Mouse (Mus musculus): ENCODE data around the gene Tpm4.
A peak's percentile ranks its signal among the peaks of the same experiment; 100 is the strongest.

Gene Tpm4

GRCm38 (mm10) chr8:72143256-72143824 is 8.6 kb downstream of the Tpm4 start:
- no peak for DNase-seq (ENCODE audit: low spot score)

GRCm38 (mm10) chr8:72144345-72144975 is 9.7 kb downstream of the Tpm4 start:
- DNase-seq (ENCODE audit: low spot score) = no peak

DNA sequence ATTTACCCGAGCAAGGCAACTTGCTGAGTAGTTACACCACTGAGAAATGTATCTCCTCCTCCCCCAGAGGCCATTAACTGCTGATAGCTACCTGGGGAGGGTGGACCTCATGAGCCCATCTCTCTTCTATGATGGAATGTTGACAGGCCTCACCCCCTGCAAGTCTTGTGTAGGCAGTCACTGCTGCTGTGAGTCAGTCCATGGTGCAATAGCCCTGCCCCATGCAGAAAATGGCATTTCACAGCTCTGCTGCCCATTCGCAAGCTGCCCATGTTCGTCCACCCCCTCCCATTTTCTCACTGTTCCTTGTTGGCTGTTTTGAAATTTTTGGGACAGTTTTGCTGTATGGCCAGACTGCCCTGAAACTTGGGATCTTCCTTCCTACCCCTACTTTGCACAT is 10.7 kb downstream of the Tpm4 start:
- no peak for DNase-seq (ENCODE audit: low spot score)

- no peak for DNase-seq (ENCODE audit: low spot score)
These were observed 11.3 kb downstream of the Tpm4 start for GRCm38 (mm10) chr8:72146056-72146455.

DNA sequence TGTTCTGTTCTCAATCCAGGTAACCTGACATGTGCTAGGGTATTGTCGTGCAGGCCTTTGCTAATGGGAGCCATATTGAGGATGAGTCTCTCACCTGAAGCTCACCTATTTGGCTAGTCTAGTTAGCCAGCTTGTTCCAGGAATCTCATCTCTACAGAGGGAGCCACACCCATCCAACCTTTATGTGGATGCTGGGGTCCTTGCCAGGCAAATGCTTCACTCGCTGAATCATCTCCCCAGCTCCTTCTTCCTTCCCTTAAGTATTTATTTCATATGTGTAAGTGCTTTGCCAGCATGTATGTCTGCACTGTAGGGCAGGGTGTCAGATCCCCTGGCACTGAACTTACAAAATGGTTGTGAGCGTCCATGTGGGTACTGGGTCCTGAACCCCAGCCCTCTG is 11.8 kb downstream of the Tpm4 start:
- DNase-seq (ENCODE audit: low spot score) = no peak

DNA sequence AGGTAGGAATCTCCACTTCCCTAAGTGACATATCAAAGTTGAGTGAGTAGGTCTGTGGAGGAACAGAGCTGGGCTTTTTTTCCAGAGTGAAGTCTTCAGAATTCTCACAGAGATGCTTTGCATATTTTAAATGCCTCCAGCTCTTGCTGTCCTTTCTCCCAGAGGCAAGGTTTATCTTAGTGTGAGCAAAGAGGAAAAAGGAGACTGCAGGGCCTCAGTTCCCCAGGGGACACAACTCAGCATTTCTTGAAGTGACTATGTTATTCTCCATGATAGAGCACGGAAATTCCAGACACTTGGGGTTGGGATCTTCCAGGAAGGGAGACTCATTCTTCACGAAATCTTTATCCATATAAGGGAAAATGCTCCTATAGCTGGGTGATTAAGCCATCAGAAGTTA is 12.5 kb downstream of the Tpm4 start:
- no peak for DNase-seq (ENCODE audit: low spot score)

DNA sequence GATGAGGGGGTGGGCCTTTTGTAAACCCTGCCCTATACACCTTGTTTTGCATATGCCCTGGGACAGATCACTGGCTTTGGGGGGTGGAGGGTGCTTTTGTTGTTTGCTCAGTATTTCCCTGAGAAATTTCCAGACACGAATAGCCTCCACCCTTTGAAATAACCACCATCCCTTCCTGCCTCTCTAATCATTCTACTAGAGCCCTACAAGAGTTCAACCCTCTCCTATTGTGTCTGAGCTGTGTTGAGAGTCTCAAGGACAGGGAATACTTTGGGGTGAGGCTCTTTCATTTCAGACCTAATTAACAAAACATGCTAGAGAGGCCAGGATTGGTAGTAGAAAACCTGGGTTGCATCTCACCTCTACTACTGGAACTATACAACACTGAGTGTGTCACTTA is 14.3 kb downstream of the Tpm4 start:
- DNase-seq (ENCODE audit: low spot score) = no peak

GRCm38 (mm10) chr8:72151418-72152078 is 16.8 kb downstream of the Tpm4 start:
- no peak for DNase-seq (ENCODE audit: low spot score)

GRCm38 (mm10) chr8:72153382-72153781 is 18.6 kb downstream of the Tpm4 start:
- no peak for DNase-seq (ENCODE audit: low spot score)

DNA sequence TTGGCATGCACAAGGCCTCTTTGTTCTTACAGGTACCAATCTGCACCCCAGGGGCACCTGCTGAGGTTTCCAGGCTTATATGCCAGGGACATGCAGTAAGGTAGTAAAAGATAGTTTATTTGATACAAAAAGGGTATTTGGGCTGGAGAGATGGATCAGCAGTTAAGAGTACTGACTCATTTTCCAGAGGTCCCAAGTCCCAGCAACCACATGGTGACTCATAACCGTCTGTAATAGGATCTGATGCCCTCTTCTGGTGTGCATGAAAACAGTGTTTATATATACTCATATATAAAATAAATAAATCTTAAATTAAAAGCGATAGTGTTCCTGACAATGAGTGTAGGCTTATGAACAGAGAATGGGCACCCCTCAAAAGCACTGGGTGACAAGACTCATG is 23.3 kb downstream of the Tpm4 start:
- no peak for DNase-seq (ENCODE audit: low spot score)

GRCm38 (mm10) chr8:72158726-72159125 is 24.0 kb downstream of the Tpm4 start:
- DNase-seq (ENCODE audit: low spot score) = no peak

DNA sequence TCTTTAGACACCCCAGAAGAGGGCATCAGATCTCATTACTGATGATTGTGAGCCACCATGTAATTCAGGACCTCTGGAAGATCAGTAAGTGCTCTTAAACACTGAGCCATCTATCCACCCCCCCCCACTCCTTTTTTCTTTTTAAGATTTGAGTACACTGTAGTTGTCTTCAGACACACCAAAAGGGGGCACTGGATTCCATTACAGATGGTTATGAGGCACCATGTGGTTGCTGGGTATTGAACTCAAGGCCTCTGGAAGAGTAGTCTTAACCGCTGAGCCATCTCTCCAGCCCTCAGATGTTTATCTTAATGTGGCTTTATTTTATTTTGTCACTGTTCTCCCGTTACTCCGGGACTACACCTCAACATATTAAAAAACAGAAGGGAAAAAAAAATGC is 25.2 kb downstream of the Tpm4 start:
- peak; percentile 4 for DNase-seq (ENCODE audit: low spot score)

GRCm38 (mm10) chr8:72160707-72161697 is 26.2 kb downstream of the Tpm4 start, which contains the start of gene Rab8a:
TSS of gene Rab8a (plus strand) at chr8:72161200.
- DNase-seq (ENCODE audit: low spot score) = peak; percentile 100

DNA sequence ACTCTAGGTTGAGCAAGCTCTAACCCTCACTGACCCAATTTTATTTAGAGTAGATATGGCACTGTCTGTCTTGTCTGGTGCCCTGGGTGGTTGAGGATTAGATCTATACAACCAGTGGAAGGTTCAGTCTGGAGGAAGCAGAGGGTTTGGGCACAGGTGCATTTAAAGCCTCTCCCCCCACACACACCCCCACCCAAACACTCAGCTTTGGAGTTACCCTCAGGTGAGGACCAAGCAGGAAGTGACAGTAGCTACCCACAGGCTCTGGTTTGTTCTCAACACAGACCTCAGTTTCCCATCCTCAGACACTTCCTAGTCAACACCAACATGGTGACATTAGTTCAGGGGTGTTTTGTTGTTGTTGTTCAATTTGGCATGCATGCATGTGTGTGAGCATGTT is 28.0 kb downstream of the Tpm4 start:
- no peak for DNase-seq (ENCODE audit: low spot score)

DNA sequence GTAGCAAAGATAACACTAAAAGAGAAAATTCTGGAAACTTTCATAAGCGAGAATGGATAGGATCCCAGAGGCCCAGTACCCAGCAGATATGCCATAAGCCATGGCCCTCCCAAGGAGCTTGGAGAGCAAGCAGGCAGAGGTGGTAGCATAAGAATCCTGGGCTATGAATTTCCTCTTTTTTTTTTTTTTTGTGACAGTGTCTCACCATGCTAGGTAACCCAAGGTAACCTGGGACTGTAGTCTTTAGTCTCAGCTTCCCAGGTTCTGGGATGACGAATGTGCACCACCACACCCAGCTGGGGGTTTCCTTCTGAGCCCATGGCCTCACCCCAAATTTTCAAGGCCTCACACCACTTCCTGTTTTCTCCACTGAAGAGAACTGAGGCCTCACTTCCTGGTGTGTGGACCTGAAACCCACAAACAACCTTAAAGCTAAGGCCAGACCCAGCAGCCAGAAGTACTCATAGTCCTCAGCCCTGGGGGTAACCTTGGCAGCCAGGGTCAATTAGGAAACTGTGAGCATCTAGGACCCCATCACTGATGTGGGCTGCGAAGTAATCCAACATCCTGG is 34.4 kb downstream of the Tpm4 start:
- no peak for DNase-seq (ENCODE audit: low spot score)

DNA sequence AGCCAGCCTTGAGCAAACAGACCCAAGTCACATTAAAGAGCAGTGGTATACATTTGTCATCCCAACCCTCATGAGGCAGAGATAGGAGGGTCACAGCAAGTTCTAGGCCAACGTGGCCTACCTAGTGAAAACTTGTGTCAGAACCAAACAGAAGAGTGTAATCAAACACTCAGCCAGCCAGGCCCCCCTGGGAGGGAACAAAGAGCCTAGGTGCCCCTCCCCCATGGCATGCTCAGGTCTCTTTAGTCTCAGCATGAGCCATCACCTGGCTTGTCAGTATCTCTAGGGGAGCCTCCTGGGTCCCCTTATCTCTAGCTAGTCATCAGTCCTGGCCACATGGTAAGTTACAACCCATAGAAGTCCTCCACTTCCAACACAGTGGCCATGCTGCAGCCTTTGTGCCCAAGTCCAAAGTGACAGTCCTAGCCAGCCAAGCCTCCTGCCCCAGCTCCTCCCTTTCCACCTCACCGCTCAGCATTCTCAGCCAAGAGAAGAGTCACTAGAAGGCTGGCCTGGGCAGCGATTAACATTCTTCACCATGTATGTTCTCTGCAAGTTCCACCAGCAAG is 35.0 kb downstream of the Tpm4 start:
- DNase-seq (ENCODE audit: low spot score) = no peak

GRCm38 (mm10) chr8:72177346-72177925 is 42.7 kb downstream of the Tpm4 start:
- peak; percentile 81 for DNase-seq (ENCODE audit: low spot score)

DNA sequence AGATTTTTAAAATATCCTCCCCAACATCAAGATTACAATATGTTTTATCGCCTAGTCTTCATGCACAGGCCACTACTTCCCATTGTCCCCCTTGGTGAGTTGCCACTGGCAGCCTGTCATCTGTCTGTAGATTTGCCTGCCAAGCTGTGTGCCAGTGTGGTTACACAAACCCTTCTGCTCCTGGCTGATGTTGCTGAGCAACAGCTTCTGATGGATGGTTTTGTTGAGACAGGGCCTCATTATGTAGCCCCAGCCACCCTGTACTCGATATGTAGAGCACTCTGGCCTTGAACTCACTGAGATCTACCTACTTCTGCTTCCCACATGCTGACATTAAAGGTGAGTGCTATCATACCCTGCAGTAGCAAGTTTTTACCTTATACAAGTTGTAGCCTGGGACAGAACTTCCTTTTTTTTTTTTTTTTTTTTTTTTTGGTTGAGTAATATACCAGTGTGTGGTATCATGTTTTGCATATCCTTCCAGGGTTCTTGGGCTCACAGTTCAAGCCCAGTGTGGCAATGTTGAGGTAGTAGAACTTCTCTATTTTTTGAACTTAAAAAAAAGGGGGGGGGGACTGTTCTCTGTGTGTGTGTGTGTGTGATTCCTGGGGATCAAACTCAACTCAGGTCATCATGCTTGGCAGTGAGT is 48.9 kb downstream of the Tpm4 start:
- DNase-seq (ENCODE audit: low spot score) = no peak

DNA sequence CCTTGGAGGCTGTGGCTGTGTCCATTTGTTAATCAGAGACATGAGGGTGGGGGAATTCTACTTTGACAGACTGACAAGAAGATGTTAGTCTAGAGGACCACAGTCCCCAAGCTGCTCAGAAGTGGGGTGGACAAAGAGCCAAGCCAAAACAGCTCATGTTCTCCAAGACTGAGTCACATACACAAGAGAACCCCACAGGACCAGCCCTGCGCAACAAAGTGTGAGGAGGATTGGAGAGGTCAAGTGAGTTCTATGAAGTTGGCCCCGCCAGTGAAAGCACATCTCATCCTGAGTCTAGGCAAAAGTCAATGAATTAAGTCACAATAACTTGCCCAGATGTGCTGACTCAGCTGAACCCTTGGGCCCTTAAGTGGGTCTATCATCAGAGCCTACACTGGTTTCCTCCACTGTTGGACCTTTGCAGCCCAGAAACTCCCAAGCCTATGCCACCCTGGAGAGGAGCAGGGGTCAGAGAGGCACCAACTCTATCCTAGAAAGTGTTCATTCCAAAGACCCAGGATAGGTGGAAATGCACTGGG is 53.1 kb downstream of the Tpm4 start:
- DNase-seq (ENCODE audit: low spot score) = no peak

- DNase-seq (ENCODE audit: low spot score) = no peak
These were observed 54.8 kb downstream of the Tpm4 start, which contains the start of gene Hsh2d for GRCm38 (mm10) chr8:72189417-72190214. TSS of gene Hsh2d (plus strand) at chr8:72189638.

Data from embryo, embryonic 10.5 days (tissue).